Mouse (Mus musculus) MEL (cell line): Measurements from ENCODE around the gene Gm26566. TPM values are rescaled to one million over a fixed set of nuclear protein-coding genes. Genes with fewer than 3 reads are reported as not detected.
A peak's percentile ranks its signal among the peaks of the same experiment; 100 is the strongest.

Experiments used
- DNase-seq: peaks from one replicate; pipeline ENCODE4 v3.0.0; 2011; ENCODE audit warnings: low read depth, low spot score
- H3K27ac ChIP-seq: 2 replicates; pipeline ENCODE4 v1.5.1; 2012; ENCODE audit warnings: low read depth, mild to moderate bottlenecking, control low read depth, low read length, moderate library complexity; ENCODE audit not compliant: control insufficient read depth
- H3K27me3 ChIP-seq, 2 experiments: fragments of 150-350 bp in 1 of 2; sonication (generic) in 1 of 2; 2 replicates each; pipeline ENCODE4 v1.6.1; 2012; ENCODE audit warnings: low read length in 2 of 2, mild to moderate bottlenecking in 2 of 2, improper control_type of control experiment in 1 of 2, moderate library complexity in 1 of 2; ENCODE audit not compliant: insufficient read depth in 2 of 2, control insufficient read depth in 1 of 2
- H3K36me3 ChIP-seq, 2 experiments: 2 replicates each; pipeline ENCODE4 v1.6.1; 2012 to 2014; ENCODE audit warnings: low read length in 2 of 2, improper control_type of control experiment in 1 of 2, inconsistent platforms in 1 of 2, mild to moderate bottlenecking in 1 of 2; ENCODE audit not compliant: insufficient read depth in 2 of 2, control insufficient read depth in 1 of 2
- H3K4me1 ChIP-seq, 2 experiments: fragments of 150-350 bp in 1 of 2; sonication (generic) in 1 of 2; 2 replicates each; pipeline ENCODE4 v1.6.1; 2012; ENCODE audit warnings: low read length in 2 of 2, improper control_type of control experiment in 1 of 2, mild to moderate bottlenecking in 1 of 2; ENCODE audit not compliant: insufficient read depth in 2 of 2, control insufficient read depth in 1 of 2
- H3K4me3 ChIP-seq, 2 experiments: fragments of 150-350 bp in 1 of 2; sonication (generic) in 1 of 2; 2 replicates each; pipeline ENCODE4 v1.5.1; 2012; ENCODE audit warnings: low read depth in 2 of 2, low read length in 2 of 2, mild to moderate bottlenecking in 2 of 2, moderate library complexity in 2 of 2, control low read depth in 1 of 2, improper control_type of control experiment in 1 of 2; ENCODE audit not compliant: control insufficient read depth in 1 of 2, insufficient read depth in 1 of 2
- H3K79me2 ChIP-seq: 2 replicates; pipeline ENCODE4 v1.6.1; 2012; ENCODE audit warnings: mild to moderate bottlenecking, low read length, moderate library complexity; ENCODE audit not compliant: control insufficient read depth, poor library complexity, insufficient read depth
- H3K9ac ChIP-seq: 2 replicates; pipeline ENCODE4 v1.6.1; 2012; ENCODE audit warnings: low read depth, mild to moderate bottlenecking, control low read depth, low read length, moderate library complexity; ENCODE audit not compliant: control insufficient read depth, poor library complexity, severe bottlenecking
- H3K9me3 ChIP-seq: fragments of 150-350 bp; sonication (generic); replicated peaks from 2 replicates; pipeline ENCODE4 v1.6.1; 2012; ENCODE audit warnings: mild to moderate bottlenecking, low read length, improper control_type of control experiment, moderate library complexity; ENCODE audit not compliant: insufficient read depth
- BHLHE40 ChIP-seq: IDR thresholded peaks from 2 replicates; pipeline ENCODE4 v1.6.1; 2012; ENCODE audit warnings: low read depth, mild to moderate bottlenecking, inconsistent platforms, low read length, improper control_type of control experiment, borderline replicate concordance
- CHD2 ChIP-seq: IDR thresholded peaks from 2 replicates; pipeline ENCODE4 v1.6.1; 2011; ENCODE audit warnings: low read length, improper control_type of control experiment
- E2F4 ChIP-seq: IDR thresholded peaks from 2 replicates; pipeline ENCODE4 v1.6.1; 2011; ENCODE audit warnings: low read depth, low read length, improper control_type of control experiment, borderline replicate concordance
- ETS1 ChIP-seq: IDR thresholded peaks from 2 replicates; pipeline ENCODE4 v1.6.1; 2012; ENCODE audit warnings: low read depth, mild to moderate bottlenecking, inconsistent platforms, low read length, improper control_type of control experiment, moderate library complexity
- KAT2A ChIP-seq: conservative IDR thresholded peaks from 2 replicates; pipeline ENCODE4 v1.6.1; 2012; ENCODE audit warnings: low read depth, low read length, improper control_type of control experiment, inconsistent platforms
- MAX ChIP-seq: IDR thresholded peaks from 2 replicates; pipeline ENCODE4 v1.6.1; 2011; ENCODE audit warnings: low read length, improper control_type of control experiment
- MAZ ChIP-seq: IDR thresholded peaks from 2 replicates; pipeline ENCODE4 v1.6.1; 2012; ENCODE audit warnings: low read depth, mild to moderate bottlenecking, inconsistent platforms, low read length, improper control_type of control experiment
- MEF2A ChIP-seq: IDR thresholded peaks from 2 replicates; pipeline ENCODE4 v1.6.1; 2014; ENCODE audit warnings: low read depth, mild to moderate bottlenecking, inconsistent platforms, low read length, improper control_type of control experiment; ENCODE audit not compliant: poor library complexity, insufficient replicate concordance, severe bottlenecking; ENCODE audit errors: extremely low read depth
- MYC ChIP-seq: IDR thresholded peaks from 2 replicates; pipeline ENCODE4 v1.6.1; 2011; ENCODE audit warnings: low read depth, mild to moderate bottlenecking, low read length, improper control_type of control experiment, moderate library complexity
- NELFE ChIP-seq: IDR thresholded peaks from 2 replicates; pipeline ENCODE4 v1.6.1; 2011; ENCODE audit warnings: low read depth, low read length, improper control_type of control experiment
- NRF1 ChIP-seq: IDR thresholded peaks from 2 replicates; pipeline ENCODE4 v1.6.1; 2014; ENCODE audit warnings: low read depth, mild to moderate bottlenecking, inconsistent platforms, low read length, improper control_type of control experiment, moderate library complexity; ENCODE audit not compliant: poor library complexity, insufficient read depth, severe bottlenecking
- POLR2AphosphoS2 ChIP-seq: IDR thresholded peaks from 2 replicates; pipeline ENCODE4 v1.6.1; 2011; ENCODE audit warnings: low read length, improper control_type of control experiment
- RAD21 ChIP-seq: IDR thresholded peaks from 2 replicates; pipeline ENCODE4 v1.6.1; 2011; ENCODE audit warnings: mild to moderate bottlenecking, low read depth, low read length, improper control_type of control experiment
- SMC3 ChIP-seq: IDR thresholded peaks from 2 replicates; pipeline ENCODE4 v1.6.1; 2011; ENCODE audit warnings: low read depth, low read length, improper control_type of control experiment
- TAL1 ChIP-seq: IDR thresholded peaks from 2 replicates; pipeline ENCODE4 v1.6.1; 2012; ENCODE audit warnings: mild to moderate bottlenecking, inconsistent platforms, low read length, moderate library complexity, mixed read lengths
- TBP ChIP-seq: IDR thresholded peaks from 2 replicates; pipeline ENCODE4 v1.8.0; 2011; ENCODE audit warnings: low read depth, low read length, improper control_type of control experiment
- USF2 ChIP-seq, 2 experiments: IDR thresholded peaks; 2 replicates each; pipeline ENCODE4 v1.6.1; 2011 to 2012; ENCODE audit warnings: improper control_type of control experiment in 2 of 2, low read length in 2 of 2, borderline replicate concordance in 1 of 2, inconsistent platforms in 1 of 2, low read depth in 1 of 2, mild to moderate bottlenecking in 1 of 2; ENCODE audit not compliant: insufficient read depth in 1 of 2
- ZC3H11A ChIP-seq: IDR thresholded peaks from 2 replicates; pipeline ENCODE4 v1.6.1; 2012; ENCODE audit warnings: low read depth, mild to moderate bottlenecking, inconsistent platforms, low read length, improper control_type of control experiment
- ZMIZ1 ChIP-seq: IDR thresholded peaks from 2 replicates; pipeline ENCODE4 v1.6.1; 2012; ENCODE audit warnings: low read depth, mild to moderate bottlenecking, inconsistent platforms, low read length, improper control_type of control experiment, moderate library complexity
- ZNF384 ChIP-seq: IDR thresholded peaks from 2 replicates; pipeline ENCODE4 v1.6.1; 2012; ENCODE audit warnings: low read depth, mild to moderate bottlenecking, inconsistent platforms, low read length, improper control_type of control experiment
- polyA plus RNA-seq, 2 experiments: library from polyadenylated mRNA; stranded (reverse) in 1 of 2; unstranded in 1 of 2; fragments of >175 nt in 1 of 2; fragments of >200 nt in 1 of 2; gene quantifications; 2 replicates each; pipeline versions ENCODE4 v1.2.1 to v1.2.4; 2012; ENCODE audit warnings: low replicate concordance in 2 of 2, low read depth in 1 of 2; ENCODE audit not compliant: insufficient read length in 2 of 2, insufficient read depth in 1 of 2, missing spikeins in 1 of 2
- total RNA-seq: library from RNA; depleted of rRNA; stranded (reverse); fragments of 300-350 nt; gene quantifications from 2 replicates; pipeline ENCODE4 v1.2.3, GENCODE M21; 2012

Gm26566 gene
- total and polyA plus RNA-seq, 3 experiments, result 0.40 to 9.8 TPM; not detected in 1

- TF ChIP-seq ZMIZ1, result no peak
- 0 out of 2 replicates have a peak, but pooled peaks have one; percentile 27 for TF ChIP-seq CHD2
- TF ChIP-seq TBP, result peak; percentile 57; the same call in 1 of the 2 replicates
- peak; percentile 87 for TF ChIP-seq NELFE
- TF ChIP-seq POLR2AphosphoS2, result no peak
- no peak for TF ChIP-seq ZNF384
These were observed at the start of gene Gm26566, which contains the start of gene Klhl9 (continued) for GRCm38 (mm10) chr4:88721791-88722721.

DNA sequence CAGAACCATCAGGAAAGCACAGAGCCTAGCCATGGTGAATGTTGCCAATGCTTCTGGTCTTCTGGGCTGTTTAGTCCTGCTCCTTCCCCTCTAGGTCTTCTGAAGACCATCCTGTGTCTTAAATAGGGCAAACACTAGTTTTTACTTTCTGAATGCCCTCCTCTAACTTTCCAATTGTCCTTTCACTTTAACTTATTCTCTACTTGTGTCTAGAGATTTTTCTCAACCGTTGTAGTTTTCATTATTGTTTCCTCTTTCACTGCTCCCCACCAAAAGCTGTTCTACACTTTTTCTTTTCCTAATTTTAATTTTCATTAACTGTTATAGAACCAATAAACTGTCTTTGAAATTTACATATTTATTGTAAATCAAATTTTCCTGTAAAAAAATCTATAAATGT is 44.8 kb upstream of the Gm26566 start, which contains the start of gene Ifna16:
Gene Ifna16, minus strand, starts transcription at position 101 of the 400 bp plus-strand sequence.
- Histone ChIP-seq H3K9ac (no peak within 1 kb of the TSS), H3K36me3 (peaks cover 0 to 6% of the 10 kb centered on the region in 2 experiments; a peak in 2 of 4 replicates), H3K27ac (no peak within 1 kb of the TSS)
- TF ChIP-seq USF2 (IDR thresholded peaks at IDR 0.05; ENCODE audit: borderline replicate concordance in 1 of 2, insufficient read depth in 1 of 2, low read depth in 1 of 2, low read length in 2 of 2), result no peak
- TF ChIP-seq ETS1, result no peak
- no peak for TF ChIP-seq E2F4
- no peak for TF ChIP-seq RAD21
- no peak for TF ChIP-seq TBP
- TF ChIP-seq NELFE, result no peak
- TF ChIP-seq BHLHE40, result no peak
- no peak for TF ChIP-seq SMC3
- TF ChIP-seq MEF2A, result no peak
- TF ChIP-seq MAZ, result no peak
- no peak for TF ChIP-seq ZNF384
- TF ChIP-seq TAL1, result no peak
- TF ChIP-seq NRF1, result no peak
- no peak for TF ChIP-seq MAX
- TF ChIP-seq MYC, result no peak
- TF ChIP-seq ZC3H11A, result no peak
- TF ChIP-seq KAT2A, result no peak
- TF ChIP-seq, all 39 proteins: peak for 0
- Histone ChIP-seq H3K4me3 (no peak within 1 kb of the TSS), H3K9me3 (no peaks in the 10 kb centered on the region), H3K79me2 (no peaks in the 10 kb centered on the region), H3K27me3 (no peaks in the 10 kb centered on the region; a peak in 1 of 4 replicates), H3K4me1 (no peaks in the 10 kb centered on the region)
- DNase-seq, result no peak
